Mouse (Mus musculus) midbrain, embryonic 11.5 days (tissue): ENCODE data around the gene Olfr518. TPM values are rescaled to one million over a fixed set of nuclear protein-coding genes. Genes with fewer than 3 reads are reported as not detected.

Source experiments
- ATAC-seq: fragments of 200-750 bp; cut with Nextera tagmentation; 2 replicates; pipeline ENCODE4 v1.8.0; 2017; ENCODE audit warnings: moderate TSS enrichment, moderate library complexity; ENCODE audit not compliant: low FRiP score
- DNase-seq: peaks from one replicate; pipeline ENCODE4 v3.0.0; 2015; ENCODE audit warnings: low spot score; ENCODE audit errors: missing footprints
- H3K27ac ChIP-seq: fragments of 300-500 bp; sonication (generic); 2 replicates; pipeline ENCODE4 v1.5.1; 2014; ENCODE audit warnings: low read depth, low read length
- H3K27me3 ChIP-seq: fragments of 300-500 bp; sonication (generic); 2 replicates; pipeline ENCODE4 v1.6.1; 2014; ENCODE audit warnings: mild to moderate bottlenecking, low read length, moderate library complexity, mixed read lengths; ENCODE audit not compliant: control insufficient read depth, insufficient read depth
- H3K36me3 ChIP-seq: fragments of 300-500 bp; sonication (generic); 2 replicates; pipeline ENCODE4 v1.6.1; 2014; ENCODE audit warnings: mild to moderate bottlenecking, low read length, moderate library complexity, mixed read lengths; ENCODE audit not compliant: control insufficient read depth, insufficient read depth
- H3K4me1 ChIP-seq: fragments of 300-500 bp; sonication (generic); 2 replicates; pipeline ENCODE4 v1.6.1; 2014; ENCODE audit warnings: low read length; ENCODE audit not compliant: control insufficient read depth, insufficient read depth
- H3K4me2 ChIP-seq: fragments of 300-500 bp; sonication (generic); 2 replicates; pipeline ENCODE4 v1.6.1; 2014; ENCODE audit warnings: mild to moderate bottlenecking, moderate library complexity
- H3K4me3 ChIP-seq: fragments of 300-500 bp; sonication (generic); 2 replicates; pipeline ENCODE4 v1.5.1; 2014; ENCODE audit warnings: low read depth, low read length
- H3K9ac ChIP-seq: fragments of 300-500 bp; sonication (generic); 2 replicates; pipeline ENCODE4 v1.6.1; 2014; ENCODE audit warnings: low read length
- H3K9me3 ChIP-seq: fragments of 300-500 bp; sonication (generic); 2 replicates; pipeline ENCODE4 v1.6.1; 2016; ENCODE audit warnings: low read length; ENCODE audit not compliant: control insufficient read depth
- WGBS: fragments of 180-500 bp; shearing (Covaris S2); extraction: QIAGEN DNeasy Blood & Tissue Kit; methylation state at CpG from one replicate; pipeline ENCODE4 v1.1.7; 2014; 5-methylcytosine and 5-hydroxymethylcytosine counted together
- polyA plus RNA-seq: library from polyadenylated mRNA; unstranded; fragments of >200 nt; fragmentation: Nextera tagmentation; extraction: Ambion mirVana; gene quantifications from 2 replicates; pipeline ENCODE4 v1.2.1, GENCODE M21; 2014

Gene Olfr518
- polyA plus RNA-seq: not detected in 2 replicates

GRCm38 (mm10) chr7:108884906-108885305 lies at the start of gene Olfr518:
Olfr518 (minus strand) TSS chr7:108885006.
- Histone ChIP-seq H3K4me3 (no peak within 1 kb of the TSS), H3K27ac (no peak within 1 kb of the TSS), H3K9ac (no peak within 1 kb of the TSS), H3K4me1 (no peaks in the 10 kb centered on the region), H3K9me3 (no peaks in the 10 kb centered on the region), H3K27me3 (no peaks in the 10 kb centered on the region), H3K36me3 (no peaks in the 10 kb centered on the region), H3K4me2 (no peak within 1 kb of the TSS)
- 87% methylated on average over 4 of the region's 4 CpGs for WGBS
- ATAC-seq: no peak
- no peak for DNase-seq

- ATAC-seq: peak; percentile 97
- peak; percentile 99 for DNase-seq
Observed at GRCm38 (mm10) chr7:108933794-108934731, 49.3 kb upstream of the Olfr518 start, which contains the start of gene Eif3f. Eif3f (plus strand) TSS chr7:108934417.

GRCm38 (mm10) chr7:108929726-108930393 lies 45.1 kb upstream of the Olfr518 start, which contains the start of gene Nlrp10:
Nlrp10 (minus strand) TSS chr7:108930178.
- WGBS: 83% methylated on average over 6 of the region's 6 CpGs

More at GRCm38 (mm10) chr7:108933794-108934731, 49.3 kb upstream of the Olfr518 start, which contains the start of gene Eif3f:
- no peaks in the 10 kb centered on the region for H3K27me3 ChIP-seq
- H3K9me3 ChIP-seq: no peaks in the 10 kb centered on the region
- peak within 1 kb of the TSS; percentile 97 for H3K9ac ChIP-seq
- 2% methylated on average over 50 of the region's 50 CpGs for WGBS
- peaks cover 12% of the 10 kb centered on the region for H3K36me3 ChIP-seq
- H3K4me1 ChIP-seq: peaks cover 7% of the 10 kb centered on the region
- peak within 1 kb of the TSS; percentile 99 for H3K4me3 ChIP-seq
- H3K4me2 ChIP-seq: peak within 1 kb of the TSS; percentile 84
- 0 out of 2 replicates have a peak within 1 kb of the TSS, but pooled peaks have one; percentile 44 for H3K27ac ChIP-seq

GRCm38 (mm10) chr7:108928280-108929188 lies 43.7 kb upstream of the Olfr518 start:
- H3K4me1 ChIP-seq: no peaks in the 10 kb centered on the region
- no peak for DNase-seq
- H3K4me3 ChIP-seq: no peak overlapping the region
- H3K4me2 ChIP-seq: no peak overlapping the region
- no peaks in the 10 kb centered on the region for H3K9me3 ChIP-seq
- WGBS: 80% methylated on average over 11 of the region's 11 CpGs
- no peaks in the 10 kb centered on the region for H3K27me3 ChIP-seq
- no peak for ATAC-seq
- H3K27ac ChIP-seq: no peak overlapping the region
- no peaks in the 10 kb centered on the region for H3K36me3 ChIP-seq
- no peak overlapping the region for H3K9ac ChIP-seq

More at GRCm38 (mm10) chr7:108929726-108930393, 45.1 kb upstream of the Olfr518 start, which contains the start of gene Nlrp10:
- Histone ChIP-seq H3K36me3 (no peaks in the 10 kb centered on the region), H3K4me3 (no peak within 1 kb of the TSS), H3K4me2 (no peak within 1 kb of the TSS), H3K9me3 (no peaks in the 10 kb centered on the region), H3K4me1 (no peaks in the 10 kb centered on the region; the same call in 1 of the 2 replicates), H3K27me3 (no peaks in the 10 kb centered on the region), H3K9ac (no peak within 1 kb of the TSS), H3K27ac (no peak within 1 kb of the TSS)
- DNase-seq (no peak), ATAC-seq (no peak)

GRCm38 (mm10) chr7:108927043-108927442 lies 42.2 kb upstream of the Olfr518 start:
- ATAC-seq: no peak
- H3K9ac ChIP-seq: no peak overlapping the region

GRCm38 (mm10) chr7:108903969-108904368 lies 19.2 kb upstream of the Olfr518 start:
- H3K4me1 ChIP-seq: no peaks in the 10 kb centered on the region
- H3K27me3 ChIP-seq: no peaks in the 10 kb centered on the region
- WGBS: 78% methylated on average over 2 of the region's 2 CpGs
- ATAC-seq (no peak), DNase-seq (no peak)
- no peak overlapping the region for H3K27ac ChIP-seq
- no peaks in the 10 kb centered on the region for H3K36me3 ChIP-seq
- no peak overlapping the region for H3K4me3 ChIP-seq
- no peak overlapping the region for H3K9ac ChIP-seq
- no peaks in the 10 kb centered on the region for H3K9me3 ChIP-seq
- no peak overlapping the region for H3K4me2 ChIP-seq

More at GRCm38 (mm10) chr7:108927043-108927442, 42.2 kb upstream of the Olfr518 start:
- Histone ChIP-seq H3K36me3 (no peaks in the 10 kb centered on the region), H3K4me1 (no peaks in the 10 kb centered on the region), H3K4me3 (no peak overlapping the region), H3K9me3 (no peaks in the 10 kb centered on the region), H3K27me3 (no peaks in the 10 kb centered on the region), H3K4me2 (no peak overlapping the region), H3K27ac (no peak overlapping the region)
- 75% methylated on average over 4 of the region's 4 CpGs for WGBS
- DNase-seq: no peak

- no peaks in the 10 kb centered on the region for H3K36me3 ChIP-seq
- no peak within 1 kb of the TSS for H3K4me2 ChIP-seq
- no peak within 1 kb of the TSS for H3K4me3 ChIP-seq
- WGBS: 78% methylated on average over 5 of the region's 5 CpGs
- DNase-seq (no peak), ATAC-seq (no peak)
- H3K9me3 ChIP-seq: no peaks in the 10 kb centered on the region
- no peak within 1 kb of the TSS for H3K9ac ChIP-seq
- H3K27ac ChIP-seq: no peak within 1 kb of the TSS
- no peaks in the 10 kb centered on the region for H3K27me3 ChIP-seq
- no peaks in the 10 kb centered on the region for H3K4me1 ChIP-seq
Observed at GRCm38 (mm10) chr7:108894320-108894719, 9.5 kb upstream of the Olfr518 start, which contains the start of gene Olfr519. Olfr519 (minus strand) TSS chr7:108894420.

- 75% methylated on average over 2 of the region's 2 CpGs for WGBS
- Histone ChIP-seq H3K4me1 (no peaks in the 10 kb centered on the region), H3K27me3 (no peaks in the 10 kb centered on the region)
Observed at GRCm38 (mm10) chr7:108872279-108872678, 12.5 kb downstream of the Olfr518 start, which contains the start of gene Olfr517. Olfr517 (minus strand) TSS chr7:108872379.

More at GRCm38 (mm10) chr7:108872279-108872678, 12.5 kb downstream of the Olfr518 start, which contains the start of gene Olfr517:
- H3K9ac ChIP-seq: no peak within 1 kb of the TSS
- ATAC-seq: no peak
- H3K4me3 ChIP-seq: no peak within 1 kb of the TSS
- no peaks in the 10 kb centered on the region for H3K36me3 ChIP-seq
- no peak within 1 kb of the TSS for H3K4me2 ChIP-seq
- no peak within 1 kb of the TSS for H3K27ac ChIP-seq
- no peak for DNase-seq
- no peaks in the 10 kb centered on the region for H3K9me3 ChIP-seq
